24 mouse cellular contexts compared by ENCODE assay signal in genomic region chr3:33916818-33917217, GRCm38 (mm10).
DNase-seq lines count a peak whose midpoint lies in the region; ATAC-seq and TF ChIP-seq lines count a peak whose summit lies in the region.
"Had no signal": no experiment of that assay in that cellular context is flagged by ENCODE, and none has a peak within 500 bp of the region (broad histone marks: within the 10 kb centered on the region; RNA-seq: fewer than 3 reads in every experiment).

No protein-coding gene starts in this region.

- H3K4me1 ChIP-seq in liver, embryonic 13.5 days (replicated peaks): no peaks in the 10 kb centered on the region
- H3K4me1 ChIP-seq in liver, embryonic 11.5 days (replicated peaks; ENCODE audit: control insufficient read depth, insufficient read depth, low read length): no peaks in the 10 kb centered on the region
- peaks cover 68% of the 10 kb centered on the region for H3K4me1 ChIP-seq in G1E (ENCODE audit: insufficient read depth, low read depth, low read length)
- H3K4me1 ChIP-seq in forebrain, embryonic 13.5 days: no peaks in the 10 kb centered on the region
- H3K4me1 ChIP-seq: embryonic facial prominence, embryonic 12.5 days; embryonic facial prominence, embryonic 15.5 days; forebrain, embryonic 15.5 days; heart, embryonic 13.5 days; hindbrain, embryonic 12.5 days; hindbrain, embryonic 15.5 days had no signal

- H3K9me3 ChIP-seq in liver, embryonic 13.5 days (replicated peaks): no peaks in the 10 kb centered on the region
- H3K9me3 ChIP-seq in liver, embryonic 11.5 days (ENCODE audit: control insufficient read depth, low read length): no peaks in the 10 kb centered on the region; the same call in 1 of the 2 replicates
- H3K9me3 ChIP-seq in G1E (replicated peaks): 0 out of 2 replicates have a peak, but pooled peaks cover 2% of the 10 kb centered on the region
- 0 out of 2 replicates have a peak, but pooled peaks cover 6% of the 10 kb centered on the region for H3K9me3 ChIP-seq in forebrain, embryonic 13.5 days (replicated peaks)
- H3K9me3 ChIP-seq: embryonic facial prominence, embryonic 12.5 days; embryonic facial prominence, embryonic 15.5 days; forebrain, embryonic 15.5 days; heart, embryonic 13.5 days; hindbrain, embryonic 12.5 days; hindbrain, embryonic 15.5 days had no signal

- no peaks in the 10 kb centered on the region for H3K27me3 ChIP-seq in liver, embryonic 13.5 days
- H3K27me3 ChIP-seq in liver, embryonic 11.5 days (replicated peaks; ENCODE audit: control insufficient read depth, insufficient read depth, low read length): no peaks in the 10 kb centered on the region
- H3K27me3 ChIP-seq in G1E (ENCODE audit: insufficient read depth, low read length): no peaks in the 10 kb centered on the region
- peaks cover 29% of the 10 kb centered on the region for H3K27me3 ChIP-seq in forebrain, embryonic 13.5 days
- H3K27me3 ChIP-seq: CH12.LX; embryonic facial prominence, embryonic 12.5 days; embryonic facial prominence, embryonic 15.5 days; forebrain, embryonic 15.5 days; heart, embryonic 13.5 days; hindbrain, embryonic 15.5 days had no signal

- H3K4me2 ChIP-seq in liver, embryonic 13.5 days: no peak overlapping the region
- no peak overlapping the region for H3K4me2 ChIP-seq in liver, embryonic 11.5 days
- H3K4me2 ChIP-seq in forebrain, embryonic 13.5 days: no peak overlapping the region
- H3K4me2 ChIP-seq: embryonic facial prominence, embryonic 12.5 days; embryonic facial prominence, embryonic 15.5 days; forebrain, embryonic 15.5 days; heart, embryonic 13.5 days; hindbrain, embryonic 12.5 days; hindbrain, embryonic 15.5 days had no signal

- H3K27ac ChIP-seq in liver, embryonic 13.5 days: peak overlapping the region; percentile 21; the same call in 1 of the 2 replicates
- H3K27ac ChIP-seq in liver, embryonic 11.5 days (ENCODE audit: low read depth, low read length): no peak overlapping the region
- H3K27ac ChIP-seq in forebrain, embryonic 13.5 days: no peak overlapping the region
- H3K27ac ChIP-seq: embryonic facial prominence, embryonic 12.5 days; embryonic facial prominence, embryonic 15.5 days; forebrain, embryonic 15.5 days; heart, embryonic 13.5 days; hindbrain, embryonic 12.5 days; hindbrain, embryonic 15.5 days had no signal

- ATAC-seq in liver, embryonic 13.5 days (ENCODE audit: low read depth): no peak
- ATAC-seq in liver, embryonic 11.5 days (replicated peaks; ENCODE audit: low FRiP score): no peak
- ATAC-seq in G1E (ENCODE audit: extremely low read depth, insufficient number of reproducible peaks, low FRiP score, poor library complexity, severe bottlenecking): peak; percentile 74
- no peak for ATAC-seq in forebrain, embryonic 13.5 days
- ATAC-seq: forebrain, embryonic 15.5 days; intestine, postnatal 0 days had no signal

- H3K36me3 ChIP-seq in liver, embryonic 13.5 days: no peaks in the 10 kb centered on the region
- H3K36me3 ChIP-seq in liver, embryonic 11.5 days (ENCODE audit: control insufficient read depth, insufficient read depth, low read length): no peaks in the 10 kb centered on the region
- H3K36me3 ChIP-seq in G1E (replicated peaks): peaks cover 33% of the 10 kb centered on the region
- H3K36me3 ChIP-seq in forebrain, embryonic 13.5 days (ENCODE audit: poor library complexity, severe bottlenecking): no peaks in the 10 kb centered on the region
- H3K36me3 ChIP-seq: embryonic facial prominence, embryonic 12.5 days; embryonic facial prominence, embryonic 15.5 days; forebrain, embryonic 15.5 days; heart, embryonic 13.5 days; hindbrain, embryonic 12.5 days; hindbrain, embryonic 15.5 days had no signal

- no peak overlapping the region for H3K9ac ChIP-seq in liver, embryonic 13.5 days
- no peak overlapping the region for H3K9ac ChIP-seq in liver, embryonic 11.5 days (ENCODE audit: low read depth, low read length)
- H3K9ac ChIP-seq in forebrain, embryonic 13.5 days: no peak overlapping the region
- H3K9ac ChIP-seq: embryonic facial prominence, embryonic 12.5 days; embryonic facial prominence, embryonic 15.5 days; forebrain, embryonic 15.5 days; heart, embryonic 13.5 days; hindbrain, embryonic 12.5 days; hindbrain, embryonic 15.5 days had no signal

- WGBS in liver, embryonic 13.5 days (ENCODE audit: insufficient replicate concordance): 57% methylated on average over 6 of the region's 6 CpGs
- 80% methylated on average over 6 of the region's 6 CpGs for WGBS in liver, embryonic 11.5 days
- 95% methylated on average over 6 of the region's 6 CpGs for WGBS in forebrain, embryonic 13.5 days

- no peak for TF ChIP-seq CTCF in G1E (IDR thresholded peaks at IDR 0.05; ENCODE audit: low read depth, low read length)

- no peak for DNase-seq in liver, embryonic 13.5 days
- DNase-seq in liver, embryonic 11.5 days (ENCODE audit: low spot score): no peak
- DNase-seq in G1E (ENCODE audit: low spot score) (peak; percentile 29), MEL-GATA-1-ER (ENCODE audit: extremely low read depth, low read depth) (peak; percentile 35)
- no peak for DNase-seq in urinary bladder, adult 2 months (ENCODE audit: low spot score)
- DNase-seq: adrenal gland, adult 2 months; adrenal gland, postnatal 25 days; B cell, adult 2 months; cerebellum, adult 11 months; cerebellum, adult 2 months; cerebellum, adult 9-11 months; cerebellum, postnatal 25 days; gastrocnemius, postnatal 25 days; heart, adult 18-20 months; heart, postnatal 14 days had no signal

- H3K4me3 ChIP-seq in liver, embryonic 13.5 days (replicated peaks): no peak overlapping the region
- H3K4me3 ChIP-seq in liver, embryonic 11.5 days (ENCODE audit: low read depth, low read length): no peak overlapping the region
- peak overlapping the region; percentile 49; the same call in 1 of the 2 replicates for H3K4me3 ChIP-seq in G1E (ENCODE audit: low read depth, low read length)
- H3K4me3 ChIP-seq in forebrain, embryonic 13.5 days: no peak overlapping the region
- H3K4me3 ChIP-seq: embryonic facial prominence, embryonic 12.5 days; embryonic facial prominence, embryonic 15.5 days; forebrain, embryonic 15.5 days; heart, embryonic 13.5 days; hindbrain, embryonic 12.5 days; hindbrain, embryonic 15.5 days had no signal

Comparison
In these comparisons a context has a peak if more than half of its experiments do, and no peak if none do; other contexts are left out.
1. DNase-seq: peak in G1E (single experiment) and MEL-GATA-1-ER (single experiment); none in liver, embryonic 13.5 days (single experiment), liver, embryonic 11.5 days (single experiment) and urinary bladder, adult 2 months (single experiment).